Mouse (Mus musculus) ES-E14 (cell line): Measurements from ENCODE around the gene Smarcad1.
A peak's percentile ranks its signal among the peaks of the same experiment; 100 is the strongest.

ENCODE experiments used
- CHD2 ChIP-seq: IDR thresholded peaks from 2 replicates; pipeline ENCODE4 v1.6.1; 2014; ENCODE audit warnings: mild to moderate bottlenecking, low read depth, low read length, inconsistent platforms
- HCFC1 ChIP-seq: IDR thresholded peaks from 2 replicates; pipeline ENCODE4 v1.6.1; 2012; ENCODE audit warnings: low read length, inconsistent platforms, borderline replicate concordance; ENCODE audit not compliant: insufficient read depth
- MAFK ChIP-seq: IDR thresholded peaks from 2 replicates; pipeline ENCODE4 v1.6.1; 2014; ENCODE audit warnings: mild to moderate bottlenecking, low read depth, low read length, inconsistent platforms; ENCODE audit not compliant: insufficient read depth
- ZC3H11A ChIP-seq: IDR thresholded peaks from 2 replicates; pipeline ENCODE4 v1.6.1; 2012; ENCODE audit warnings: low read depth, mild to moderate bottlenecking, inconsistent platforms, low read length, borderline replicate concordance
- ZNF384 ChIP-seq: IDR thresholded peaks from 2 replicates; pipeline ENCODE4 v1.6.1; 2012; ENCODE audit warnings: low read depth, low read length, inconsistent platforms

DNA sequence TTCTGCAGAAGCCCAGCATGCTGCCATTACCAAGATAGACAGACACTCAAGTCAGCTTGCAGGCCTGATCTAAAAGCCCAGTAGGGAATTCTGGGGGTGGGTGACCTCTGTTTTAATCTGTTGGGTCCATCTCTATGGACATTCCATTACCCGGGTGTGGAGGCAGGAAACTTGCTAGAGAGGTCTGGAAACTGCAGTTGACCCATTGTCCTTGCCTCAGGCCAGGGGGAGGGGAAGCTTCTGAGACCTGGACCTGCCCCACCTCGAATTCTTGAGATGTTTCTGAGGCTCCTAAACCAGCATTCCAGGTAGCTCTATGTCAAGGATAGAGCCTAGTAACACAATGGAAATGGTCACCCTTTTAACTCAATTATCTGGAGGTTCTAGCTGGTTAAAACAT is 17.7 kb upstream of the Smarcad1 start:
- TF ChIP-seq CHD2, result peak; percentile 86
- no peak for TF ChIP-seq MAFK
- TF ChIP-seq HCFC1, result no peak
- no peak for TF ChIP-seq ZNF384
- no peak for TF ChIP-seq ZC3H11A
